Mouse (Mus musculus) testis, adult 2 months (tissue): Measurements from ENCODE around the gene Zcwpw1.

Experiments used
- CTCF ChIP-seq: fragments of 200-500 bp; IDR thresholded peaks from 2 replicates; pipeline ENCODE4 v1.5.1; 2012; ENCODE audit warnings: low read depth, mild to moderate bottlenecking, inconsistent platforms, low read length, moderate library complexity; ENCODE audit not compliant: control insufficient read depth, insufficient read depth, insufficient replicate concordance
- POLR2A ChIP-seq: fragments of 200-500 bp; IDR thresholded peaks from 2 replicates; pipeline ENCODE4 v1.6.1; 2012; ENCODE audit warnings: low read depth, mild to moderate bottlenecking, inconsistent platforms, low read length, moderate library complexity; ENCODE audit not compliant: control insufficient read depth

DNA sequence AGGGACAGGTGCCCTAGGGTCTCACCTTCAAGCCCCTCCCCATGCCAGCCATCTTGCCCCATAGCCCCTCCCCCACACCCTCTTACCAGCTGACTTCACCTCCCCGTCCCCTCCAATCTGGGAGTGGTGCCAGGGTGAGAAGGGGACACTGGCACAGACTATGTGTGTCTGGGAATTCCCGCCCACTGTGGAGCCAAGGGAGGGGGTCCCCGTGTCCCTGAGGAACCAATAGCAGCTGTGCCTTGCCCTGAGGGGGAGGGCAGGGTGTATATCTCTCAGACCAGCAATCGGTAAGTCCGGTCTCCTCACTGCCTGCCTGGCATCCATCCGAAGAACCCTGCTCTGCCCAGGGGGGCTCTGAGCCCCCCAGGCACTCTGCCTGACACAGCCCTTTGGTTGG, 29.7 kb upstream of the Zcwpw1 start:
- TF ChIP-seq CTCF (no peak), POLR2A (no peak)
